Mouse (Mus musculus) bone marrow, adult 2 months (tissue): ENCODE results near the gene Brd4.

ENCODE experiments used
- CTCF ChIP-seq: fragments of 200-500 bp; IDR thresholded peaks from 2 replicates; pipeline ENCODE4 v1.5.1; 2011; ENCODE audit warnings: low read length, control low read depth; ENCODE audit not compliant: control insufficient read depth, insufficient read depth
- POLR2A ChIP-seq: fragments of 200-500 bp; IDR thresholded peaks from 2 replicates; pipeline ENCODE4 v1.6.1; 2011; ENCODE audit warnings: low read depth, mild to moderate bottlenecking, control low read depth, low read length, borderline replicate concordance; ENCODE audit not compliant: control insufficient read depth

DNA sequence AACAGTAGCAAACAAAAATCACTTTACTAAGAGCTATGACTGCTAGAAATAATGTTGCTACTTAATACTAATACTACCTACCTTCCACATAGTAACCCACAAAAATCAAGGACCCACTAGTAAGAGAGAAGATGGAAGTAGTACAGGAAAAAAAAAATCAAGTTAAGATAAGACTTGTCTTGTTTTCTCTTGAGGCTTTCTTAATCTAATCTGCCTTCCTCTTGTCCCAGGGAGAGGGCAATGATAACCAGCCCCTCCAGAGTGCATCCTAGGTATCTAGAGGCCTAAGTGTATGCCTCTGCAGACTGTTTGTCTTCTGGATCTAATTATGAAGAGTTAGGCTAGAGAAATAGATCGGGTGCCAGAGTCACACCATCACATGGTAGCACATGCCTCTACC, 45.9 kb downstream of the Brd4 start:
- no peak for TF ChIP-seq POLR2A
- TF ChIP-seq CTCF: no peak
